12 mouse cellular contexts compared by ENCODE assay signal in the genomic region with DNA sequence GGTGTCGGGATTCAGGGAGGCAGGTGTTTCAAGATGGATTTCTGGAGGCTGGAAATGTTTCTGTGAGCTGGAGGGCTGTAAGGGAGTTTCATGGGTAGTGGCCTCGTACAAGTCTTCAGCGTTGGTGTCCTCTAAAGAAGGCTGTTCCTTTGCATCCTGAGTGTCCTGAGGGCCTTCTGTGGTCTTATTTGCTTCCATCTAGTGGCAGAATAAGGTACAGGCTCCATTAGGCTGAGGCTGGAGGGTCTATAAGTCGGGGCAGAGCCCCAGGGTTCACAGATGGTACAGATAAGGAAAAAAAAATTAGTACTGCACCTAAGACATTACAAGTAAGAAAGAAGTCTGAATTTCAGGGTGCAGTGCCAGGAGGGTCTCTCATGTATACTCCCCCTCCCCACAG. TPM values are rescaled to one million over a fixed set of nuclear protein-coding genes. Genes with fewer than 3 reads are reported as not detected.
DNase-seq lines count a peak whose midpoint lies in the region; TF ChIP-seq lines count a peak whose summit lies in the region.
"Had no signal": no experiment of that assay in that cellular context is flagged by ENCODE, and none has a peak within 500 bp of the region (broad histone marks: within the 10 kb centered on the region; RNA-seq: fewer than 3 reads in every experiment).

No protein-coding gene starts in this region.

- peaks cover 0 to 2% of the 10 kb centered on the region in 2 experiments; a peak in 1 of 4 replicates for H3K4me1 ChIP-seq in ES-E14 (ENCODE audit: control insufficient read depth in 2 of 2, insufficient read depth in 2 of 2, low read length in 2 of 2, poor library complexity in 1 of 2)

- TF ChIP-seq CTCF in left cerebral cortex, adult 2 months (IDR thresholded peaks at IDR 0.05): peak; percentile 66

- intact Hi-C loops in left cerebral cortex, adult 2 months (cut with DNase I): no loop called here
- intact Hi-C loops in left cerebral cortex, postnatal 4 days (cut with DNase I): no loop called here
- intact Hi-C loops in left cerebral cortex, postnatal 36 days (cut with DNase I): loop anchor here (2.0 kb wide), 1 partner anchor 36 kb away; the partner anchor contains the start of gene Npr2

- no peaks in the 10 kb centered on the region for H3K36me3 ChIP-seq in ES-E14 (ENCODE audit: control insufficient read depth, insufficient read depth, low read length, poor library complexity, severe bottlenecking)
- H3K36me3 ChIP-seq: midbrain, embryonic 12.5 days had no signal

- DNase-seq in cerebellum, adult 9-10 months: peak; percentile 55
- DNase-seq in cerebellum, adult 18-20 months: no peak
- DNase-seq in left cerebral cortex, adult 2 months (ENCODE audit: extremely low spot score in 1 of 2, low spot score in 2 of 2): no peak
- DNase-seq in left cerebral cortex, postnatal 4 days: no peak
- DNase-seq in ES-E14 (ENCODE audit: low read depth, low spot score): no peak
- peak; percentile 45 for DNase-seq in lung, postnatal 10 days
- no peak for DNase-seq in urinary bladder, postnatal 4 days (ENCODE audit: low spot score in 2 of 2)
- no peak for DNase-seq in left cerebral cortex, postnatal 36 days (ENCODE audit: low spot score in 2 of 2)

- in situ Hi-C loops in ES-E14 (cut with MboI; ENCODE audit: low sequenced_read_pairs in 2 of 2, unreplicated experiment in 2 of 2): no loop called here

- no peak overlapping the region for H3K9ac ChIP-seq in ES-E14 (ENCODE audit: insufficient read depth, low read depth, low read length, poor library complexity, severe bottlenecking)
- H3K9ac ChIP-seq: forebrain, embryonic 13.5 days; midbrain, embryonic 12.5 days had no signal

- H3K4me3 ChIP-seq in left cerebral cortex, adult 2 months: no peak overlapping the region
- no peak overlapping the region for H3K4me3 ChIP-seq in ES-E14 (ENCODE audit: insufficient read depth in 1 of 2, low read depth in 1 of 2, low read length in 2 of 2, poor library complexity in 1 of 2, severe bottlenecking in 1 of 2)
- H3K4me3 ChIP-seq: forebrain, embryonic 13.5 days; midbrain, embryonic 12.5 days had no signal

- no peak overlapping the region for H3K27ac ChIP-seq in left cerebral cortex, adult 2 months
- no peak overlapping the region for H3K27ac ChIP-seq in ES-E14 (ENCODE audit: insufficient read depth, low read depth, low read length, poor library complexity, severe bottlenecking)
- H3K27ac ChIP-seq: forebrain, embryonic 13.5 days; midbrain, embryonic 12.5 days had no signal

- no peaks in the 10 kb centered on the region for H3K9me3 ChIP-seq in ES-E14 (ENCODE audit: control insufficient read depth, insufficient read depth, low read depth, low read length)
- H3K9me3 ChIP-seq: forebrain, embryonic 13.5 days; midbrain, embryonic 12.5 days had no signal

TF ChIP-seq in ES-E14, 5 proteins besides CTCF, POLR2A, EP300 and RAD21:
- TF ChIP-seq ZC3H11A (IDR thresholded peaks at IDR 0.05; ENCODE audit: borderline replicate concordance, low read depth, low read length): 0 out of 2 replicates have a peak, but pooled peaks have one; percentile 22
- no peak; the same call in 1 of the 2 replicates for TF ChIP-seq ZNF384 (IDR thresholded peaks at IDR 0.05; ENCODE audit: low read depth, low read length)
- no peak for TF ChIP-seq CHD2 (IDR thresholded peaks at IDR 0.05; ENCODE audit: low read depth, low read length)
TF ChIP-seq in ES-E14: peak in this region for 1.

RNA-seq across cellular contexts. Expression of gene Tmem8b, which starts 2.4 kb away (rescaled TPM):
- 10 to 100 TPM; 63.1 to 66.2 TPM for total RNA-seq in left cerebral cortex, adult 2 months (2021)
- 10 to 100 TPM; 50.1 to 52.5 TPM for total RNA-seq in left cerebral cortex, postnatal 4 days (2021)
- 1.4 and 1.9 TPM in 2 replicates for total RNA-seq in ES-E14 (2012; rRNA removed)
- total RNA-seq in left cerebral cortex, postnatal 36 days (2021): 10 to 100 TPM; 65.1 to 67.9 TPM

RNA-seq across cellular contexts. Expression of gene Fam221b, which starts 2.5 kb away (rescaled TPM):
- total RNA-seq in left cerebral cortex, adult 2 months (2021): 1 to 10 TPM; 1.8 to 2.2 TPM
- total RNA-seq in left cerebral cortex, postnatal 4 days (2021): under 1 TPM; 0.88 to 0.93 TPM
- 9.3 and 13.3 TPM in 2 replicates for total RNA-seq in ES-E14 (2012; rRNA removed)
- total RNA-seq in left cerebral cortex, postnatal 36 days (2021): 1 to 10 TPM; 2.1 to 2.3 TPM

RNA-seq across cellular contexts. Expression of gene Hint2, which starts 10.1 kb away (rescaled TPM):
- total RNA-seq in left cerebral cortex, adult 2 months (2021): 10 to 100 TPM; 30.9 to 33.5 TPM
- 10 to 100 TPM; 21.1 to 23.9 TPM for total RNA-seq in left cerebral cortex, postnatal 4 days (2021)
- total RNA-seq in ES-E14 (2012; rRNA removed): 46.0 and 72.9 TPM in 2 replicates
- 10 to 100 TPM; 31.4 to 39.5 TPM for total RNA-seq in left cerebral cortex, postnatal 36 days (2021)

RNA-seq across cellular contexts. Expression of gene Spag8, which starts 13.0 kb away (rescaled TPM):
- total RNA-seq in left cerebral cortex, adult 2 months (2021): 1 to 10 TPM in 1 of 2 experiments, under 1 TPM in 1; 0.95 to 1.6 TPM
- 1 to 10 TPM; 2.0 to 2.4 TPM for total RNA-seq in left cerebral cortex, postnatal 4 days (2021)
- 0.27 and 0.58 TPM in 2 replicates for total RNA-seq in ES-E14 (2012; rRNA removed)
- total RNA-seq in left cerebral cortex, postnatal 36 days (2021): 1 to 10 TPM in 1 of 2 experiments, under 1 TPM in 1; 0.91 to 1.1 TPM

RNA-seq across cellular contexts. Expression of gene Olfr70, which starts 34.2 kb away (rescaled TPM):
- total RNA-seq in left cerebral cortex, adult 2 months (2021): not detected
- not detected for total RNA-seq in left cerebral cortex, postnatal 4 days (2021)
- total RNA-seq in ES-E14 (2012; rRNA removed): not detected in 2 replicates
- not detected for total RNA-seq in left cerebral cortex, postnatal 36 days (2021)
- total RNA-seq: heart, postnatal 25 days; left cerebral cortex, adult 8-10 months had no signal

Comparison
In these comparisons a context has a peak if more than half of its experiments do, and no peak if none do; other contexts are left out.
1. DNase-seq: peak in cerebellum, adult 9-10 months (single experiment) and lung, postnatal 10 days (single experiment); none in cerebellum, adult 18-20 months (0 of 2), left cerebral cortex, adult 2 months (0 of 2), left cerebral cortex, postnatal 4 days (single experiment), ES-E14 (single experiment), urinary bladder, postnatal 4 days (0 of 2) and left cerebral cortex, postnatal 36 days (0 of 2).
2. RNA of gene Tmem8b, which starts 2.4 kb away (total RNA-seq): 65.1 to 67.9 TPM in left cerebral cortex, postnatal 36 days, 63.1 to 66.2 TPM in left cerebral cortex, adult 2 months and 50.1 to 52.5 TPM in left cerebral cortex, postnatal 4 days; 1.4 to 1.9 TPM in ES-E14; every median in the first group is over 10 times any median in the second.